Mouse (Mus musculus) testis, adult 2 months (tissue): ENCODE data around the gene Ccdc28a. TPM values are rescaled to one million over a fixed set of nuclear protein-coding genes. Genes with fewer than 3 reads are reported as not detected.

Experiments used
- H3K27ac ChIP-seq: fragments of 200-500 bp; 2 replicates; pipeline ENCODE4 v1.5.1; 2012; ENCODE audit warnings: low read depth, low read length; ENCODE audit not compliant: control insufficient read depth, insufficient read depth
- H3K27me3 ChIP-seq: fragments of 200-500 bp; 2 replicates; pipeline ENCODE4 v1.6.1; 2012; ENCODE audit warnings: mild to moderate bottlenecking, low read length, moderate library complexity; ENCODE audit not compliant: control insufficient read depth, insufficient read depth
- H3K36me3 ChIP-seq: fragments of 200-500 bp; 2 replicates; pipeline ENCODE4 v1.6.1; 2012; ENCODE audit warnings: mild to moderate bottlenecking, low read length; ENCODE audit not compliant: control insufficient read depth, insufficient read depth
- H3K4me1 ChIP-seq: fragments of 200-500 bp; 2 replicates; pipeline ENCODE4 v1.6.1; 2012; ENCODE audit warnings: low read length; ENCODE audit not compliant: control insufficient read depth, insufficient read depth
- H3K4me3 ChIP-seq: fragments of 200-500 bp; 2 replicates; pipeline ENCODE4 v1.5.1; 2012; ENCODE audit warnings: low read depth, mild to moderate bottlenecking, low read length, moderate library complexity, mixed read lengths; ENCODE audit not compliant: control insufficient read depth
- CTCF ChIP-seq: fragments of 200-500 bp; IDR thresholded peaks from 2 replicates; pipeline ENCODE4 v1.5.1; 2012; ENCODE audit warnings: low read depth, mild to moderate bottlenecking, inconsistent platforms, low read length, moderate library complexity; ENCODE audit not compliant: control insufficient read depth, insufficient read depth, insufficient replicate concordance
- POLR2A ChIP-seq: fragments of 200-500 bp; IDR thresholded peaks from 2 replicates; pipeline ENCODE4 v1.6.1; 2012; ENCODE audit warnings: low read depth, mild to moderate bottlenecking, inconsistent platforms, low read length, moderate library complexity; ENCODE audit not compliant: control insufficient read depth
- polyA plus RNA-seq: library from polyadenylated mRNA; depleted of rRNA; stranded (reverse); fragments of >200 nt; gene quantifications from 2 replicates; pipeline ENCODE4 v1.2.3, GENCODE M21; 2012; rRNA removed

Gene Ccdc28a
- polyA plus RNA-seq, 1 experiment, result 90.1 TPM

DNA sequence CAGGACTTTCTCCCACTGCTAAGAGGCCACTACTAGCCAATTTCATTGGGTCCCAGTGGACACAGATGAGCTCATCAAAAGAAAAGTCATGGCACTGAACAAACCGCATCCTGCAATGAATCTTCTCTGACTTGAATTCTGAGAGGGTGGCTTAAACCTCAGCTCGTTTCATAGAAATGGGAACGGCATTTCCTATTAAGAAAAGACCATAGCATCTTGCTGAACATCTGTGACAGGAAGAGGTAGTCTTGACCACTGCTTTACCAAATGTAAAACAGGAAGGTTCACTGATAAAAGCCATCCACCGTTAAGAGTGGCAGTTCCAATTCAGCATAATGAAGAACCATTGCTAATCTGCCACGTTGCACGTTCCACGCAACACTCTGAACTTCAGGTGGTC lies 58.1 kb downstream of the Ccdc28a start:
- no peaks in the 10 kb centered on the region for H3K36me3 ChIP-seq
- TF ChIP-seq POLR2A (no peak), CTCF (no peak)
- no peaks in the 10 kb centered on the region for H3K27me3 ChIP-seq
- no peak overlapping the region for H3K27ac ChIP-seq
- H3K4me1 ChIP-seq, result peaks cover 2% of the 10 kb centered on the region; the same call in 1 of the 2 replicates
- H3K4me3 ChIP-seq, result no peak overlapping the region

- Histone ChIP-seq H3K36me3 (no peaks in the 10 kb centered on the region), H3K4me3 (no peak overlapping the region), H3K27ac (no peak overlapping the region), H3K4me1 (no peaks in the 10 kb centered on the region; the same call in 1 of the 2 replicates), H3K27me3 (no peaks in the 10 kb centered on the region)
- TF ChIP-seq CTCF, result no peak
- no peak for TF ChIP-seq POLR2A
These were observed 59.7 kb downstream of the Ccdc28a start for GRCm38 (mm10) chr10:18175087-18175486.

Other genes with a start within 250 kb of the Ccdc28a start
- gene Abracl, start 211.7 kb downstream of the Ccdc28a start, polyA plus RNA-seq, result 5.8 and 6.9 TPM in 2 replicates
- gene Reps1, start 179.1 kb downstream of the Ccdc28a start, polyA plus RNA-seq, result 52.8 and 58.2 TPM in 2 replicates
- 0.16 and 0.43 TPM in 2 replicates for gene Ect2l, start 24.1 kb downstream of the Ccdc28a start, polyA plus RNA-seq
- 11.7 and 11.9 TPM in 2 replicates for gene Nhsl1, start 84.0 kb upstream of the Ccdc28a start, polyA plus RNA-seq